Mouse (Mus musculus): ENCODE measurements around the gene Chd6.

Gene Chd6

DNA sequence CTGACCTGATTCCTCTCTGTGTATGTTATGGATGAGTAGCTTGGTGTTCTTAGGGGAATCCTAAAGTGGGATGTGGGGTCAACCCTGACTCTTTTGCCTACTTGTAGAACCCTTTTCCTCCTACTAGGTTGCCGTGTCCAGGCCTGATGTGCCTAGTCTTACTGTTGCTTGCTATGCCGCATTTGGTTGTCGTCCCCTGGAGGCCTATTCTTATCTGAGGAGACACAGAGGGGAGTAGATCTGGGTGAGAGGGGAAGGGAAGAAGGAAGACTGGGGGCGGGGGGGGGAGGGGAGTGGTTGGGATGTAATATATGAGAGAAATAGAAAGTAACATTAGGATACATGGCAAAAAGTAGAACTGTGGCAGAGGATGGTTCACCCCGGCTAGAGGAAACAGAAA, 33.3 kb downstream of the Chd6 start:
- in situ Hi-C loops (cut with MboI, MseI): no loop called here

DNA sequence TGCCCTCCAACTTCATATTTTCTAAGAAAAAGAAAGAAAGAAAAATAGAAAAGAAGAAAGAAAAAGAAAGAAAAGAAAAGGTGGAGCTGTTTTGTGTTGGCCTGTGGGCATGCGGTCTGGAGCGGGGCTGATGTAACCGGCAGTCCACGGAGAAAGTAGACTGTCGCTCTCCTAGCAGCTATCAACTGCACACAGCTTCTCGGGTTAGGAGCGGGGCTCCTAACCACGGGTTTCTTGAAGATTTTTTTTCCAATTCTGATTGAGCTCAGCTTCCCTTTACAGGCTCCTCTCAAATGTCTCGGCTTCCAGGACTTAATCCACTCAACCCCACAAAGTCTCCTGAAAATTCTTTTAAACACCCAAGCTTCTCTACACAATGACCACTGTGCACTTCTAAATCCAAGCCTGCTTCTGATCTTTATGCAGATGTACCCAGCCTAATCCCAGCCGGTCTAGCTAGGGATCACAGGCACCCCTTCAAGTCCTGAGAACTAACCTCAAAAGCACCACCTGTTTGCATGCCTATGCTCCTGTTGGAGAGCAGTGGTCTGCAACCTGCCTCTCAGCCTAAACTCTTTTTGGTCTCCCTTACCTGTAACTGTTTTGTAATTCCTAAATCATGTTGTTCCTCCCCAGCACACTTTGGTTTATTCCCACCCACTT, 42.6 kb downstream of the Chd6 start:
- in situ Hi-C loops (cut with MboI, MseI): no loop called here

DNA sequence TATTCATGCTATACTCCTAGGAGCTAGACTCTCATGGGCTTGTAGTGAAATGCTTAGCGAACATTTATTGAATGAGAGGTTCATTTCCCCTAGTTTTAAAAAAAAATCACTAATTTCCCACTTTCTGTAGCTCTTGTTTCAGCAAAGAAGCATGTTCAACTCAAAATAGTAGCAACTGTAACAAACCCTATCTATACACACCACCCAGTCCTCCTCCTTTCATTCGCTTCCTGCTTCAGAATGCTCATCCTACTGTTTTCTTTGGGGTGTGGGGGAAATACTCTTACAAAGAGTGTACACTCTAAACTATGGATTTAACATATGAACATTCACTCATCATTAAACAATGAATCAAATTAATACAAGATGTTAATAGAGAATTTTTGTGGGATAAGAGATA, 43.3 kb downstream of the Chd6 start:
- in situ Hi-C loops (cut with MboI, MseI): no loop called here

DNA sequence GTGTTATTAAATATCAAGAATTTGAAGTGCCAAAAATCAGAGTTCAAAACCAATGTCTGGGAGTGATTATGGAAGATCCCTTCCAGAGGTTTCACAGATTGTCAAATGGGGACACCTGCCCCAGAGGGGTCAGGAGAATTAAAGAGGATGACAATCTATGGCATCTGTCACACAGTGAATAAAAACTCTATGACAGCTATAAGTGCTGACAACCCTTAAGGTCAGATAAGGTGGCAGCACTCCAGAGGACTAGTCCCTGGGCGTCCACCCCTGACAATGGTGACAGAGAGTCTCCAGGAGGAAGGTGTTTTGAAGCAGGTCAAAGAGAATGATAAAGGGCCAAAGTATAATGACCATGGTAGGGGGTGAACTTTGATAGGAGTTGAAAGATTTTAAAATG, 44.0 kb downstream of the Chd6 start:
- in situ Hi-C loops (cut with MboI, MseI): no loop called here

DNA sequence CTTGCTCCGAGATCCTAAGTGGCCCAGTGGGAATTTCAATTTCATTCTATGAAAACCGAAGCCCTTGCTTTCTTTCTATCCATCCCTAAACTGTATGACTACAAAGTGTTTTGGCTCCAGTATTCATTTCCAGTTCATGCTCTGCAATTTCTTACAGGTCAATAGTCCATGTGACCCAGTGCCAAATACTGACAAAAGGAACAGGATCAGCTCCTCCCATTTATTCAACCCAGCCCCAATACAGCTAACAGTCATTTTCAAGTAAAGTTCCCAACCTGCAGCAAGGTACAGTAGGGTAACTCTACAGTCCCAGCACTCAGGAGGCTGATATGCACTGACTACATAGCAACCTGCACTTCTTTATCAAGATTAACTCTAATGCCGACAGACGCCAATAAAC, 50.0 kb downstream of the Chd6 start:
- in situ Hi-C loops (cut with MboI, MseI): no loop called here

DNA sequence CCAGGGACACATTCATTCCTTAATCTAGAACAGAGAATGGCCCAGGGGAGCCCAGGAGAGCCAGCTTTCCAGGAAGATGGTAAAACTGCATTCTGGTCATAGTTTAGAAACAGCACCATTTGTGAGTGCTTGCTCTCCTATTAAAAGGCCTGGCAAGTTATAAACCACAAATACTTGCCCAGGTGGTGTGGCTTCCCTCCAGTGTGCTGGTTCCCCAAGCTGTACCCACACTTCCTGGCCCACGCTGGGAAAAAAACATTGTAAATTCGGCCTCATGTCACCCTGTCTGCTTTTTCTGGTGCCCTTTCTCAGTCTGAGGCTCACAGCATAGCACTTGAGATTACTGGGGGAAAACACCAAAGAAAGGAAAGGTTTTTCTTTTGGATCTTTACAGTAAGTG, 55.1 kb downstream of the Chd6 start:
- in situ Hi-C loops (cut with MboI, MseI): no loop called here

DNA sequence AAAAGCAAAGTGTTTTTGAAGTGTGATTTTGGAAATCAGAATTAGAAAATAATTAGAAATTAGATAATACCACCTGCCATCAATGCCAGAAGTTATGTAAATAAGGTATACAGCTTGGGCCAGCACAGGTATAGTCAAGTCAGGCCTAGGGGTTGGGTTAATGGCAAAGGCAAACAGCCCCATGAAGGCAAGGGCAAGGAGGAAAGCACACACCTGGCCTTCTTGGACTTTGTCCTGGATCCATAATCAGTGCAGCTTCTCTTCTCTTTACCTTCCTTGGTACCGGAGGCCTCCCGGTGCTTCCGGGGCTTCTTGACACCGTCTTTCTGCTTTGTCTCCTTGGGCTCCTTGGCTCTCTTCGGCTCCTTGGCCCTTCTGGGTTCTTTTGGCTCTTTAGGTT, 56.7 kb downstream of the Chd6 start:
- in situ Hi-C loops (cut with MboI, MseI): no loop called here

DNA sequence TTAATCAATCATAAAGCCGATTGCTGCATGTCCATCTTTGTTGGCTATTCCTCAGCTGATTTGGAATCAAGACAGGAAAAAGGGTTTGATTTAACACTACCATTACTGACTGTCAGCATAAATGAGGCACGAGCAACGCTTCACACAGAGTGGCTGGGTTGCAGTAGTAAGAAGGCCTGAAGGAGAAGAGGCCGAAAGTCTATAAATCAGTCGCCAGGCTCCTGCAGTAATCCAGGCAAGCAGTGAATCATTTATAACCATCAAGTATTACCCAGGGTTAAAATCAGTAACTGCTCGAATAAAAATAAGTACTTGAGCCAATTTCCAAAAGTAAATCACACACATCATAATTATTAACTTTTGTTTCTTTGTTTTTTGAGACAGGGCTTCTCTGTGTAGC, 59.4 kb downstream of the Chd6 start:
- in situ Hi-C loops (cut with MboI, MseI): no loop called here

DNA sequence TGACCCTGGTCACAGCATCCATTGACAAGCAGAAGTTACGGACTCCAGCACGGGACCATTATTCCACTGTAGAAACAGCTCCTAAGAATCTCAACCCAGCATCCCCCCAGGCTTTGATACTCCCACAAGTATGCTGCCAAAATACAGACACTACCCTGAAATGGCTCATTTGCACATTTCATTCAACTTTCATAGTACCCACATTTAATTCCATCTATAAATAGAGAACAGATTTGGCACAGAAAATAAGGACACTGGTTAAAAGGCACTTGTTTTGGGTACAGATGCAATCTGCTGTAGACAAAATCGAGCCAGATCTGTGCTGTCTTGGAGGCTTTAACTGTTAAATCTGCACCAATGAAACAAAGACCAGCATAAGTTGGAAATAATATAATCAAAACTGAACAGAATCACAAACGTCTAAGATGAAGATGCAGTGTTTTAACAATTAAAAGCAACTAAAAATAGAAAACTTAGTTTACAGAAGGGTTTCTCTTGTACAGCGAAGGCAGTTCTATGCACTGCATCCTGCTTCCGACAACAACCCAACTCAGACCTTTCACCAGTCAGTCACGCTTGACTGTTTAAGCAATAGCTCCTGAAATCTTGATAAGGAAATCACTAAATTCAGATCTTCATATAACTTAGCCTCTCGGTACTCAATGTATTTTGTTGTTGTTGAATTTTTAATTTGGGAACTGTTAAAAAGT, 64.2 kb downstream of the Chd6 start:
- in situ Hi-C loops (cut with MboI, MseI): no loop called here

DNA sequence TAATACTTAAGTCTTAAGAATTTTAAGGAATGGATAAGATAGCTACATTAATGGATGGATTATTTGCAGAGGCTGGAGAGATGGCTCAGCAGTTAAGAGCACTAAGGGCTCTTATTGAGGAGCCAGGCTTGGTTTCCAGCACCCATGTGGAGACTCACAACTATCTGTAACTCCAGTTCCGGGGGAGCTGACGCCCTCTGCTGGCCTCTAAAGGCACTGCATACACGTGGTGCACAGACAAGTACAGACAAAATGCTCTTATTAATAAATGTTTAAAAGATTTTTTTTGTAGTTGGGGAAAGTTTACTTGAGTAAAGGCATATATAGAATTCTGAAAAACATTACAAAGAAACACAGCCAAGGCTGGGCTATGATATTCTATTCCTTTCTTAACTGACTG, 66.0 kb downstream of the Chd6 start:
- in situ Hi-C loops (cut with MboI, MseI): no loop called here

DNA sequence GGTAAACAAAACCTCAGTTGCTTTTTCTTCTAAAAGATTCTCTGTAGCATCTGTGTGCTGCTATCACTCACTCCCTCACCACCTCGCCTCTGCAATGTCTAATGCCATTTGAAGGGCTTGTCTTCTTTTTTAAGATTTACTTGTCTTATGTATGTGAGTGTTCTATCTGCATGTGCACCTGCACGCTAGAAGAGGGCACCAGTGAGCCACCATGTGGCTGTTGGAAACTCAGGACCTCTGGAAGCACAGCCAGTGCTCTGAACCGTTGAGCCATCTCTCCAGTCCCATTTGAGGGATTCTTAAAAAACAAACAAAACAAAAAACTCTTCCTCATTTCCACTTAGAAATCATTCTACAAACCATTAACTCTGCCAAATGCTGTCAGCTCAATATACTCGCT, 68.1 kb downstream of the Chd6 start:
- in situ Hi-C loops (cut with MboI, MseI): no loop called here

DNA sequence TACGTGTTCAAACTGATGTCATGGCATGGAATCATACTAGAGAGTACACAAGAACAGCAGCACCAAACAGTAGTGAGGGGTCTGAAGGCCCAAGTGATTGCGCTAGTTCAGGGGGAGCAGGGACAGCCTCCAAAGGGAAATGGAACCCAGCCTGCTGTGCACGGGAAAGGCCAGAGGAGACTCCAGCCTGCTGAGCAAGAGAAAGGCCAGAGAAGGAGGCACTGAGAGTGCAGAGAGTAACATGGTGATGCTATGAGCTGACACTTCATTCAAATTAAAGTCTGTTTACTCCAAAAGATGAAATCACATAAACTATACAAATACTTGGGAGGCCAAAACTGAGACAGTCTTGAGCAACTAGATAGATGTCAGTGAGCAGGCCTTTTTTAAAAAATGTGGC, 71.1 kb downstream of the Chd6 start:
- in situ Hi-C loops (cut with MboI, MseI): no loop called here

DNA sequence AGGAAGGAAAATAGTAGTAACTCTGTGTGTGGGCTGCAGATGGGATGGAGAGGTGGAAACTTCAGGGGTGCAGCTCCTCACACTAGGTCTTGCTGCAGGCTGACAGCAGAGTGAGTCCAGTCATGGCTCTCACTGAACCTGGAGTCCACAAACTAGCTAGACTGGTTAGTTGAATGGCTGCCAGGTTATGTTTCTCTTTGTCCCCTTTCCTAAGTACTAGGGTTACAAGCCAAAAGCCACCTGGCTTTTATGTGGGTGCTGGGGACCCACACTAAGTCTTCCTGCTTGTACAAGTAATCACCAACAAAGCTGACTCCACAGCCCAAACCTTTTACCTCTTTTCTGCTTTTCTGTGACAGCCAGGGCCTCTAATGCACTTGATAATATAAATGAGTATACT, 75.7 kb downstream of the Chd6 start:
- in situ Hi-C loops (cut with MboI, MseI): no loop called here

DNA sequence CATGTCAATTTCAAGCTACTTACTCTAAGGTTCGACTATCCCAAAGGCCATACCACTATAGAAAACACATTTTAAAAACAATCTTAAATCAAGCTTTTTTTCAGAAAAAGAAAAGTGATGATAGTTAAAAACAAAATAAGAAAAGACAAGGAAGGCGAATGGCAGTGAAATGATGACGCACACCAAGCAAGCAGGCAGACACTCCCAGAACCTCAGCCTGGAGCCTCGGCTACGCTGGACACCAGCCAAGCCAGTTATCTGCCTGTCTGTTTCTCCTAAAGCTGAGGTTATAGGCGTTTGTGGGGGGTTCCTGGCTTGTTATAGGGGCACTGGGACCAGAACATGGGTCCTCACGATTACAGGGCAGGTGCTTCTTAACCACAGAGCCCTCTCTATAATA, 76.5 kb downstream of the Chd6 start:
- in situ Hi-C loops (cut with MboI, MseI): no loop called here

DNA sequence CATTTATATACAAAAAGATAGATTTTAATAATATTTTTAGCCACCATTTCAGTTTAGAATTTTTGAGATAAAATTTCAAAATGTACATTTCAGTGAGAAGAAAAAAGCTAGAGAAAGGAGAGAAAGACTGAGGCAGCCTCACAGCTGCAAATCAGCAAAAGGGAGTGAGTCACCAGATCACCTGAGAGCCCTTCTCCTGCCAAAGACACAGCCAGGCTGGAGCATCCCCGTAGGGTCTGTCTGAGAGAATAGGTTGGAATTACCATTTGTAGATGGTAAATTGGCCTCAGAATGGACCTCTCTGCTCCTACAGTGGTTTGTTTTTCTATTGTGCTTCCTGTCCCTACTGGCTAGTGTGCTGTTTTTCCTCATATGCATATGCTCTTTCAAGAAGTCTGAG, 84.3 kb downstream of the Chd6 start:
- in situ Hi-C loops (cut with MboI, MseI): no loop called here

DNA sequence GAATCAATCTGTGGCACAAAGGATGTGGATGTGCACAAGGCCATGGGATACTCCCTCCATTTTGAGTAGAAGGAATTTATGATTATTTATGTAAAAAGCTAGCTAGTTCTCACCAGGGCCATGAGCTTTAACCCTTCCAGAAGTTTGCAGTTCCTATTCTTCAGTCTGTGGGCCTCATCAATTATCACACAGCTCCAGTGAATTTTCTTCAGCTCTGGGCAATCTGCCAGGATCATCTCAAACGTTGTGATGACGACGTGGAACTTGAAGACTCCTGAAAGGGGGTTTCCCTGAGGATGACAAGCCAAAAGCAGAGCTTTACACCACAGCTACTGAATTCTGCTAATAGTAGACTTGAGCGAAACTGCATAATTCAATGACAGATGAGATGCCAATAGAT, 91.0 kb downstream of the Chd6 start:
- in situ Hi-C loops (cut with MboI, MseI): no loop called here

DNA sequence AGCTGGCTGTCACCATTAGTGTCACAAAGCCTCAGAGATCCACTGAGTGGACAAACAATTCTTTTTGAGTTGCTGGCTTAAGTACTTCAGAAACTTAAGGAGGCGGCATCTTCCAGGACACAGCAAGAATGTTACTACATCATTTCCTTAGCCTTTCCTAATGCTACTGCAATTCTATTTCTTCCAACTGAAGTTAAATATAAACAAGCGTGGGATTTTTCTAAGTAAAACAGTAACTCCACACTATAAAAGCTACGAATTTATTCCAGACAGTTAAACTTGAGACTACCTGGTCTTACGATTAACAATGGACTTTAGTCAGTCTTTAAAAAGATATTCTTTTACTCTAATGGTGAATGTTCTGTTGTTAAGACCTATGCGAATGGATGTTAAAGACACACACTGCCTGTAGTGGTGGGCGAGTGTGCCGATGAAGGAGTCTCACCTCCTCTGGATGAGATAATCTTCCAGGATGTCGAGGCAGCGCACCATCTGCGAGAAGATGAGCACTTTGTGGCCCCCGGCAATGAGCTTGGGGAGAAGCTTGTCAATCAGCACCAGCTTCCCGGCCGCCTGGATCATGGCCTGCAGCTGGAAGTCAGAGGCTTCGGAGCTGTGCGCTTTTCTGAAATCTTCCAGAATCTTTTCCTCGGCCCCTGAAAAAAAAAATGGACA, 96.2 kb downstream of the Chd6 start:
- in situ Hi-C loops (cut with MboI, MseI): no loop called here

DNA sequence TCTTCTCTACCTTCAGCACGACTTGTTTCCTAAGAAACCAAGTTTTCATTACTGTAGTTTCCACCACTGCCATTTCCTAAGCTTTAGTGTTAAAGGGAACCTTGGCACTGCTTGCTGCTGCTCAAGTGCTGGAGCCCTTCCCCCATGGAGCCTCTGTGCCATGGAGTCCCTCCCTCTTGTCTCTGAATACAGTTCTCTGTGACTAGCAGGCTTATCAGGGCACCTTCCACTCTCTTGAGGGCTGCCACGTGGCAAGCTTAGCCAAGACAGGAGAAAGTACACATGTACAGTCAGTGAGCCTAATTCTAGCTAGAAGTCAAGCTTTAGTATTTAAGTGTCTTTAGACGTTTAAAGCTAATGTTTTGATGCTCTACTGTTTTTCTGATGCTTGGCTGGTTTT, 104.5 kb downstream of the Chd6 start:
- in situ Hi-C loops (cut with MboI, MseI): no loop called here

DNA sequence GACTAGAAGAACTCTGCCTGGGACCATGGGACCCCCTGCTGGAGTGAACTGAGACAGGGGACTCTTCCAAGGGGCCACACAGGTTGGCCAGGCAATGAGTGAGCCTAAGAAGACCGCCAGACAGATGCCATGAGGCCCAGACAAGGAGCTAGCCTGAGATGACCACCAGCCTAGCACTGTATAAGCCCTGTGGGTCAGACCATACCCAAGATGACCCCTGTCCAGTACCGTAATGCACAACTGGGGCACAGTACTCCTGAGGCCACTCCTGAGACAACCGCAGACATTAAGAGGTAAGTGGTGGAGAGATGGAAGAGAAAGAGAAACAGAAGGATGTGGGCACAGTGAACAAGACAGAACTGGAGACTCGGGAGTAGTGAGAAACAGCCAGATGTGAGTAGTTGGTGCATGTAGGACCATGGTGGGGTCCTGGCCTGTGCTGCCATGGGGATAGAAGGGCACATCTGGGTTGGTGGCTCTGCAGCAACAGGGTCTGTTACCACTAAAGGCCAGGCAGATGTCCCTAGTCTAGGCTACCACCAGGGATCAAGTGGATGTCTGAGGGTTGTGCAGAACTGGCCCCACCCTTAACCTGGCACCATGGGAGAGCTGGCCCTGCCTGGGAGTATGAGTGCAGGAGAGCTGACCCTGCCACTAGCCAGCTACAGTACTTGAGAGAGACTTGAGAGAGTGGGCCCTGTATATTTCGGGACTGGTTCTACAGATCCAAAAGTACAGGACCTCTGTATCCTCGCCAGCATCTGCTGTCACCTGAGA, 111.7 kb downstream of the Chd6 start:
- in situ Hi-C loops (cut with MboI, MseI): no loop called here

DNA sequence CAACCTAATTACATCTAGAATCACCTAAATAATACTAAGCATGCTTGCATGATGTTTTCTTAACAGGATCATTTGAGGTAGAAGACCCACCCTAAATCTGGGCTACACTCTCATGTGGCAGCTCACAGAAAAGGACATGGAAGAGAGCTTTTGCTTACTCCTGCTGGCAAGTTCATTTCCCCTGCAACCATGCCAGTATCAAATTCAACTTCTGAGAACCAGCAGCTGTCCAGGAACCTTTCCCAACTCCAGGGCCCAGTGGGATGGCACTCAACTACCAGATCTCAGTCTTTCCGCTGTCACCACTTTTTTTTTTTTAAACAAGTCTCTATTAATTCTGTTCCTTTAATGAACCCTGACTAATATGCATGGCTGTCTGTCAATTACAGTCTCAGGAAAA, 114.7 kb downstream of the Chd6 start:
- in situ Hi-C loops (cut with MboI, MseI): no loop called here

DNA sequence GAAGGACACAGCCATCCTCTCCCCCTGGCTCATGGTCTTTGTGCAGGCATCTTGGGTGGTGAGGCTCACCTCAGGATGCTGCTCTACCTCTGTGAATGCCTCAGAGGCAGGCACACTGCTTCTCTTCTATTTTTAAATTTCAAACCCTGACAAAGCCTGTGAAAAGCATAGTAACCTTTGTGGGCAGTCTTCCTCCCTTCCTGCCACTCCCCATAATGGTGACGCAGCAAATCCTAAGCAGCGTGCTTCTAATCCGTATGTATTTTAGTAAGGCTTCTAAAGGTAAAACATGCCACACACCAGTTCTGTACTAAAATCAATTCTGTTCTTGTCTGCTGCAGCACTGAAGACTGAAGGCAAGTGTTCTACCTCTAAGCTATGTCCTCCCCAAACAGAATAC, 116.4 kb downstream of the Chd6 start:
- in situ Hi-C loops (cut with MboI, MseI): no loop called here

DNA sequence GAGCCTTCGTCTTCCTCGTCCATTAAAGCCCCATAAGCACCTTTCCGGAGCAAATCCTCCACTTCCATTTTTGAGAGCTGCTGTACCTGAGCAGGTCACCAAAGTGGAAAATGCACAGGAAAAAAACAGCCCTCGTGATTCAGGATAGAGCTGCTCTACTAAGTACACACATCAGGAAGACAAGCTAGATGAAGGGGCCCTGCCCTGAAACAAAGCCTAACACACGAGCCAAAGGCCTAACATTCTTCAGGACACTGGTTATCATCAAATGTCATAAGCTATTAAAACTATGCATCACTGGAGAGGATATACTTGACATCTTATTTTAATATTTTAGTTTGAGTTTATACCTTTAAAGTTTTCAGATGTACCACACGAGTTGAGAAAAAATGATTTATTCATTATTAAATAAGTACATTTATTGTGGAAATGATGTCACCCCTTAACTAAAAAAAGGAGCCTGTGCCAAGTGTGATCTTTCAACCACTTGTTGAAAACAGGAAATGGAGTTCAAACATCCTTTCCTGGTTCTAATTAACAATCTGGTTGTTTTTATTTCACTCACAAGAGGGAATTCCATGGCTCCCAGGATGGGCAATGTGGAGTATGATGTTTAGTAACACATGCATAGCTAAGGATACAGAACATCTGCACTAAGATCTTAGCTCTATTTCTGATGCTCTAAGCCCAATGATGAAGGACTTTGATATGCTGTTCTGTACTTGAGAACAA, 118.4 kb downstream of the Chd6 start:
- in situ Hi-C loops (cut with MboI, MseI): no loop called here

Measured in T-helper 17 cell (primary cell).